Mouse (Mus musculus) forebrain, embryonic 15.5 days (tissue): Measurements from ENCODE around the gene Rap2c. TPM values are rescaled to one million over a fixed set of nuclear protein-coding genes. Genes with fewer than 3 reads are reported as not detected.

Experiments
- ATAC-seq: fragments of 200-750 bp; cut with Nextera tagmentation; replicated peaks from 2 replicates; pipeline ENCODE4 v1.8.0; 2017; ENCODE audit warnings: mild to moderate bottlenecking, moderate TSS enrichment, moderate library complexity
- H3K27ac ChIP-seq: fragments of 300-500 bp; sonication (generic); replicated peaks from 2 replicates; pipeline ENCODE4 v1.5.1; 2015; ENCODE audit warnings: mild to moderate bottlenecking, inconsistent platforms
- H3K27me3 ChIP-seq: fragments of 300-500 bp; sonication (generic); 2 replicates; pipeline ENCODE4 v1.6.1; 2015; ENCODE audit warnings: inconsistent platforms
- H3K36me3 ChIP-seq: fragments of 300-500 bp; sonication (generic); 2 replicates; pipeline ENCODE4 v1.6.1; 2015; ENCODE audit warnings: mild to moderate bottlenecking, inconsistent platforms
- H3K4me1 ChIP-seq: fragments of 300-500 bp; sonication (generic); 2 replicates; pipeline ENCODE4 v1.6.1; 2015; ENCODE audit warnings: inconsistent platforms
- H3K4me2 ChIP-seq: fragments of 300-500 bp; sonication (generic); replicated peaks from 2 replicates; pipeline ENCODE4 v1.6.1; 2015; ENCODE audit warnings: mild to moderate bottlenecking, inconsistent platforms
- H3K4me3 ChIP-seq: fragments of 300-500 bp; sonication (generic); 2 replicates; pipeline ENCODE4 v1.5.1; 2015; ENCODE audit warnings: mild to moderate bottlenecking, inconsistent platforms
- H3K9ac ChIP-seq: fragments of 300-500 bp; sonication (generic); replicated peaks from 2 replicates; pipeline ENCODE4 v1.6.1; 2015; ENCODE audit warnings: mild to moderate bottlenecking, inconsistent platforms
- H3K9me3 ChIP-seq: fragments of 300-500 bp; sonication (generic); 2 replicates; pipeline ENCODE4 v1.6.1; 2016; ENCODE audit warnings: inconsistent platforms
- WGBS: fragments of 180-500 bp; shearing (Covaris S2); methylation state at CpG from one replicate; pipeline ENCODE4 v1.1.7; 2015; ENCODE audit warnings: mixed read lengths; 5-methylcytosine and 5-hydroxymethylcytosine counted together
- polyA plus RNA-seq: library from polyadenylated mRNA; unstranded; fragments of >200 nt; fragmentation: Nextera tagmentation; extraction: Ambion mirVana; gene quantifications from 2 replicates; pipeline ENCODE4 v1.2.1, GENCODE M21; 2015

Rap2c gene
- polyA plus RNA-seq, 1 experiment from 2014 or later: 13.7 TPM

DNA sequence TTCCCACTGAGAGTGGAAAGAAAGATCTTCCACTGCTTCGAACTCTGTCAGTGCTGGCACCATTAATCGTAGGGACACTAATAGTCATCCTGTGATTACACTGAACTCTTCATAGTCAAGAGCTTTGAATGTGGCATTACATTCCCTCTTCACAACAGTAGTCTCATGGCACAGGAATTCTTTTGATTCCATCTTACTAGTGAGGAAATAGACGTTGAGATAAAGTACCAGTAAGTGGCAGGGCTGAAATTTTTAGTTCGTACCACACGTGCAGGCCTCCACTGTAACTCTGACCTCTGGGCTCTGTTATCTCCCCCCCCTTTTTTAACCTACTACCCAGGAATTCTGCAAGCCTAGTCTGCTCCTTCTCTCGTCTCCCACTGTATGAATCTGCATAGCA, 54.9 kb downstream of the Rap2c start:
- no peak for ATAC-seq
- 83% methylated on average over 6 of the region's 6 CpGs for WGBS

More for the DNA sequence above, 54.9 kb downstream of the Rap2c start:
- Histone ChIP-seq H3K4me2 (no peak overlapping the region), H3K27me3 (no peaks in the 10 kb centered on the region), H3K27ac (no peak overlapping the region), H3K4me1 (no peaks in the 10 kb centered on the region), H3K9me3 (no peaks in the 10 kb centered on the region), H3K36me3 (no peaks in the 10 kb centered on the region), H3K9ac (no peak overlapping the region), H3K4me3 (no peak overlapping the region)

Other genes starting within 250 kb of the Rap2c start
- 0.84 and 1.6 TPM in 2 replicates for gene Stk26, start 177.0 kb downstream of the Rap2c start, polyA plus RNA-seq
- gene Frmd7, start 75.3 kb downstream of the Rap2c start, polyA plus RNA-seq: 0.32 TPM in 2 replicates
- gene Mbnl3, start 188.5 kb upstream of the Rap2c start, polyA plus RNA-seq: 1.6 and 2.2 TPM in 2 replicates